Mouse (Mus musculus) midbrain, embryonic 13.5 days (tissue): ENCODE measurements at regions not wholly inside any gene's neighbourhood (a gene's known extent, or its start where the extent isn't known, plus 50 kb on each side); places are given as distances from the start of the nearest gene placed in this dataset.

Source experiments
- ATAC-seq: fragments of 200-750 bp; cut with Nextera tagmentation; 2 replicates; pipeline ENCODE4 v1.8.0; 2017; ENCODE audit warnings: mild to moderate bottlenecking, moderate TSS enrichment, moderate library complexity
- H3K27ac ChIP-seq: fragments of 300-500 bp; sonication (generic); 2 replicates; pipeline ENCODE4 v1.5.1; 2015; ENCODE audit warnings: inconsistent platforms, mild to moderate bottlenecking, moderate library complexity
- H3K27me3 ChIP-seq: fragments of 300-500 bp; sonication (generic); 2 replicates; pipeline ENCODE4 v1.6.1; 2015; ENCODE audit warnings: mild to moderate bottlenecking, inconsistent platforms
- H3K36me3 ChIP-seq: fragments of 300-500 bp; sonication (generic); 2 replicates; pipeline ENCODE4 v1.6.1; 2015; ENCODE audit warnings: mild to moderate bottlenecking, inconsistent platforms
- H3K4me1 ChIP-seq: fragments of 300-500 bp; sonication (generic); replicated peaks from 2 replicates; pipeline ENCODE4 v1.6.1; 2015; ENCODE audit warnings: inconsistent platforms
- H3K4me2 ChIP-seq: fragments of 300-500 bp; sonication (generic); replicated peaks from 2 replicates; pipeline ENCODE4 v1.6.1; 2015; ENCODE audit warnings: moderate library complexity, mild to moderate bottlenecking, inconsistent platforms
- H3K4me3 ChIP-seq: fragments of 300-500 bp; sonication (generic); replicated peaks from 2 replicates; pipeline ENCODE4 v1.5.1; 2015; ENCODE audit warnings: mild to moderate bottlenecking, inconsistent platforms
- H3K9ac ChIP-seq: fragments of 300-500 bp; sonication (generic); replicated peaks from 2 replicates; pipeline ENCODE4 v1.6.1; 2015; ENCODE audit warnings: mild to moderate bottlenecking, inconsistent platforms
- H3K9me3 ChIP-seq: fragments of 300-500 bp; sonication (generic); 2 replicates; pipeline ENCODE4 v1.6.1; 2016; ENCODE audit warnings: mild to moderate bottlenecking, inconsistent platforms
- WGBS: fragments of 180-500 bp; shearing (Covaris S2); methylation state at CpG from one replicate; pipeline ENCODE4 v1.1.7; 2015; 5-methylcytosine and 5-hydroxymethylcytosine counted together

- H3K4me2 ChIP-seq = no peak overlapping the region
- no peak for ATAC-seq
- H3K36me3 ChIP-seq = no peaks in the 10 kb centered on the region
- no peak overlapping the region for H3K27ac ChIP-seq
- no peaks in the 10 kb centered on the region for H3K27me3 ChIP-seq
- H3K4me3 ChIP-seq = no peak overlapping the region
- H3K4me1 ChIP-seq = no peaks in the 10 kb centered on the region
- no peak overlapping the region for H3K9ac ChIP-seq
- no peaks in the 10 kb centered on the region for H3K9me3 ChIP-seq
- WGBS = 73% methylated on average over 2 of the region's 2 CpGs
Measured at GRCm38 (mm10) chr12:39027179-39027578, 248.0 kb downstream of the Etv1 start.

DNA sequence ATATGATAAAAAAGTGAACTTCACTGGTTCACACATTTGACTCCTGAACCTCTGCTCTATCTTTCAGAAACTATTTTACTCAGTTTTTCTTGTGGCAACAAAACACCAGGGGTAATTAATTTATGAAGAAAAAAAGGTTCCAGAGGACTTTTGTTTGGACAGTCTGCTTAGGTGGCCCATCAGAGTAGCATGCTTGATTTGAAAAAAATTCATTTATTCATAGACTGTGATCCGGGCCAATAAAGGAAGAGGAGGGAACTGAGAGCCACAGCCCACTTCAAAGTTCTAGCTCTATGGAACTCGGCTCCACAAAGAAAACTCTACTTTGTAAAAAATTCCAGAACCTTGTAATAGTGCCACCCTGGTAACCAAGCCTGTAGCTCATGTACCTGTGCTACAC is 248.8 kb downstream of the Etv1 start:
- Histone ChIP-seq H3K9me3 (no peaks in the 10 kb centered on the region), H3K27me3 (no peaks in the 10 kb centered on the region), H3K27ac (no peak overlapping the region), H3K4me1 (no peaks in the 10 kb centered on the region), H3K9ac (no peak overlapping the region), H3K4me2 (no peak overlapping the region), H3K4me3 (no peak overlapping the region), H3K36me3 (no peaks in the 10 kb centered on the region)
- WGBS = 40% methylated on average over 2 of the region's 2 CpGs
- ATAC-seq = no peak

- no peaks in the 10 kb centered on the region for H3K27me3 ChIP-seq
- H3K9ac ChIP-seq = no peak overlapping the region
- no peak for ATAC-seq
- H3K4me2 ChIP-seq = no peak overlapping the region
- no peak overlapping the region for H3K27ac ChIP-seq
- 75% methylated on average over 3 of the region's 3 CpGs for WGBS
- no peaks in the 10 kb centered on the region for H3K36me3 ChIP-seq
- H3K4me1 ChIP-seq = no peaks in the 10 kb centered on the region
- no peak overlapping the region for H3K4me3 ChIP-seq
- H3K9me3 ChIP-seq = no peaks in the 10 kb centered on the region
Measured at GRCm38 (mm10) chr12:39033982-39034381, 254.8 kb downstream of the Etv1 start.

GRCm38 (mm10) chr12:39036466-39037037 is 257.4 kb downstream of the Etv1 start:
- ATAC-seq = no peak
- no peaks in the 10 kb centered on the region for H3K36me3 ChIP-seq
- no peaks in the 10 kb centered on the region for H3K27me3 ChIP-seq
- 93% methylated on average over 2 of the region's 2 CpGs for WGBS
- no peak overlapping the region for H3K4me3 ChIP-seq
- no peak overlapping the region for H3K27ac ChIP-seq
- H3K9me3 ChIP-seq = no peaks in the 10 kb centered on the region
- H3K9ac ChIP-seq = no peak overlapping the region
- H3K4me2 ChIP-seq = no peak overlapping the region
- no peaks in the 10 kb centered on the region for H3K4me1 ChIP-seq

GRCm38 (mm10) chr12:39038077-39038476 is 258.9 kb downstream of the Etv1 start:
- Histone ChIP-seq H3K9ac (no peak overlapping the region), H3K4me1 (no peaks in the 10 kb centered on the region), H3K4me3 (no peak overlapping the region), H3K36me3 (no peaks in the 10 kb centered on the region), H3K4me2 (no peak overlapping the region), H3K9me3 (no peaks in the 10 kb centered on the region), H3K27ac (no peak overlapping the region), H3K27me3 (no peaks in the 10 kb centered on the region)
- no peak for ATAC-seq
- WGBS = 84% methylated on average over 3 of the region's 3 CpGs

GRCm38 (mm10) chr12:39038656-39039055 is 259.5 kb downstream of the Etv1 start:
- H3K27ac ChIP-seq = no peak overlapping the region
- 31% methylated on average over 2 of the region's 2 CpGs for WGBS
- H3K9me3 ChIP-seq = no peaks in the 10 kb centered on the region
- no peak for ATAC-seq
- no peaks in the 10 kb centered on the region for H3K27me3 ChIP-seq
- no peaks in the 10 kb centered on the region for H3K4me1 ChIP-seq
- no peak overlapping the region for H3K9ac ChIP-seq
- no peak overlapping the region for H3K4me2 ChIP-seq
- H3K36me3 ChIP-seq = no peaks in the 10 kb centered on the region
- no peak overlapping the region for H3K4me3 ChIP-seq

DNA sequence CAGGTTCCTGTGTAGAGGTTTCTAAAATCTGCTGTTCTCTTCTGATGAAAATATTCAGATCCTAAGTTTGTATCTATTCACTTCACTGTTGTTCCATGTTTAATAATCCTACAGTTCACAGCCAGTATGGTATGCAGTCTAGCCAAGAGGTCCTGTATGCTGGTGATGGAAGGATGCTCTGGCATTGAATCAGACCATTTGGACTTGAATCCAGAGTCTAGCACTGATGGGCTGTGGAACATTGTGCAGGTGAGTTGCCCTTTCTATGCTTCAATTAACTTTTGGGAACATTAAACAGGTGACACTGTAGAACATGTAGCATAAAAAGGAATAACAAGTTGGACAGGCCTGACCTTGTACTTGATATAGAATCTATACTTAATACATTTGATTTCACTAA is 267.9 kb downstream of the Etv1 start:
- Histone ChIP-seq H3K4me2 (no peak overlapping the region), H3K4me3 (no peak overlapping the region), H3K27ac (no peak overlapping the region), H3K36me3 (no peaks in the 10 kb centered on the region), H3K9ac (no peak overlapping the region), H3K4me1 (no peaks in the 10 kb centered on the region; the same call in 1 of the 2 replicates), H3K9me3 (no peaks in the 10 kb centered on the region), H3K27me3 (no peaks in the 10 kb centered on the region)
- ATAC-seq = no peak

GRCm38 (mm10) chr12:39048441-39048840 is 269.3 kb downstream of the Etv1 start:
- Histone ChIP-seq H3K27ac (no peak overlapping the region), H3K9me3 (no peaks in the 10 kb centered on the region), H3K9ac (no peak overlapping the region), H3K4me1 (no peaks in the 10 kb centered on the region; the same call in 1 of the 2 replicates), H3K36me3 (no peaks in the 10 kb centered on the region), H3K4me2 (no peak overlapping the region), H3K27me3 (no peaks in the 10 kb centered on the region), H3K4me3 (no peak overlapping the region)
- WGBS = 53% methylated on average over 6 of the region's 6 CpGs
- no peak for ATAC-seq

DNA sequence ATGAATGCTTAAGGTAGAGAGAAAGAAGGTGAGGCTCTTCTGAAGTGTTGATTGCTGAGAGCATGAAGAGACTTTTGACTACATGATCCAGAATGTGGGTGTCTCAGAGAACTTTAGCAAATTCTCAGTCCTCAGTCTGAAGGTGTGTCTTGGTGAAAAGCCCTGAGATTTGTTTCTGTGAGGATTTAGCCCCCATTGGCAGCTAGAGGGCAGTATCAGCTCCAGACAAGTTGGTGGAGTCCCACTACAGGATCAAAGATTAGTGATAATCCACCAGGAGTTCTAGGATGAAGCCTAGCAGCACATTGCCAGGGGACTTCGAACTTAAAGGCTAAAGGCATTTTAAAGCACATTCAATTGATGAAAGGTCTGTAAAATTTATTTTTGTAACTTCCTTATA is 269.8 kb downstream of the Etv1 start:
- 86% methylated on average over 1 of the region's 1 CpGs for WGBS
- Histone ChIP-seq H3K4me1 (no peaks in the 10 kb centered on the region; the same call in 1 of the 2 replicates), H3K9ac (no peak overlapping the region), H3K4me2 (no peak overlapping the region), H3K4me3 (no peak overlapping the region), H3K27ac (no peak overlapping the region), H3K9me3 (no peaks in the 10 kb centered on the region), H3K27me3 (no peaks in the 10 kb centered on the region), H3K36me3 (no peaks in the 10 kb centered on the region)
- ATAC-seq = no peak

DNA sequence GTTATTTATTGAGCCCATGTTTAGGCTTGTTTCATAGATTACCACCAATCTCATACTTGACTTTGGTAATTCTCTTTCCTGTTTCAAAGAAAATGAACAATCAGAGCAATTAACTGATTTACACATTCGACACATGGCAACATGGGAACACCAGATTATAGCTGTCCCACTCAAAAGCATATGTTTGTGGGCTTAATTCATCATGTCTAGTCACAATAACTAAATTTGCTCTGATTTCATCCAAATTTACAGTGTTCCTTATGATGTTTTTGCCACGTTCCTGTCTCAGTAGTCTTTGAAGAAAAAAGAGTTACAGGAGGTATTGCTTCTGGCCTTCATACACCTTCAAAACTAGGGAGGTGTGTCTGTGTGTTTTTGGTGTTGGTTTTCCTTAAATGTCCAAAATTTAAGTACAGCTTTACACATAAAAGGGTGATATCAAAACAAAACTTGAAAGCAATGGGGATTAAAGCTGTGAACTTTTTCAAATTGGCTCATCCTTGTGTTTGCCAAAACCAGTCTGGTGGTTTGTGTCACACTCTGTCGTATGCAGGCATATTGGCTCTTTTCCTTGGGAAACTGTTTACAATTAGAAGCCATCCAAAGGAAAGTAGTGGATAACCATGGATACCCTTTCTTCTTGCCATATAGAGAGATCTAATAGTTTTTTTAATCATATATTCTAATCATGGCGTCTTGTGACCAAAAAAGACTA is 291.3 kb downstream of the Etv1 start:
- Histone ChIP-seq H3K4me2 (no peak overlapping the region), H3K4me1 (no peaks in the 10 kb centered on the region), H3K27me3 (no peaks in the 10 kb centered on the region), H3K36me3 (no peaks in the 10 kb centered on the region), H3K4me3 (no peak overlapping the region), H3K27ac (no peak overlapping the region), H3K9ac (no peak overlapping the region), H3K9me3 (no peaks in the 10 kb centered on the region)
- no peak for ATAC-seq
- 86% methylated on average over 4 of the region's 4 CpGs for WGBS

DNA sequence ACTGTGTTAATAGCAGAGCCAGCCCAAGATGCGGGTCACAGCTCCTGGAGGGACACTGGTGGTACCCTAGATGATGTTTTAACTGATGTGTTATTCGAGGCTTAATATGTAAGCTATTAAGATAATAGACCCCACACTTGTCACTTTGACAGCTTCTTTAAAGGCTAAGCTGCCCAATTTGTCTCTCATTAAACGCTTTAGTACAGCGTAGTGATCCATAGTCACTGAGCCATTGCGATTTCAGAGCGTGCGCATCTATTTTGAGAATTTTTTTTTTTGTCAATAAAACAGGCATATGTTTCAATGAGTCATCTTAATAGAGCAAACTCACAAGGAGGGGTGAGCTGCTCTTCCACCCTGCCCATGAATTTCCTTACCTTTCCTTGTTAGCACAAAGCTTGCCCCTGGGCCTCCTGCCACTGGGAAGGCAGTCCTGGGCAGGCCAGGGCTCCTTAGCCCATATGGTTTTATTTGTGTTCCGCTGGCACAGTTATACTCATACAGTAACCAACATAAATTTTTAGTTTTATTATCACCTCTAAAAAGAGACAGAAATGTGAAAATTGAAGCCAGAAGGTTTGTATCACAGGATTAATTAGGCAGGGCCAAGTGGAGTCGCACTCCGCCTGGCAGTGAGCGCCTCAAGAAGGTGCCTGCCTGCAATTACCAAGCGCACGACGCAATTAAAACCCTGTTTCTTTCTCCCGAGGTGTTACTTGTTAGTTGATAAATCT is 294.3 kb downstream of the Etv1 start:
- H3K9ac ChIP-seq = no peak overlapping the region
- no peaks in the 10 kb centered on the region for H3K4me1 ChIP-seq
- no peaks in the 10 kb centered on the region for H3K27me3 ChIP-seq
- H3K27ac ChIP-seq = no peak overlapping the region
- no peaks in the 10 kb centered on the region for H3K9me3 ChIP-seq
- ATAC-seq = peak; percentile 71
- no peak overlapping the region for H3K4me3 ChIP-seq
- H3K4me2 ChIP-seq = no peak overlapping the region
- 74% methylated on average over 15 of the region's 15 CpGs for WGBS
- no peaks in the 10 kb centered on the region for H3K36me3 ChIP-seq

- no peaks in the 10 kb centered on the region for H3K9me3 ChIP-seq
- H3K9ac ChIP-seq = no peak overlapping the region
- no peak overlapping the region for H3K4me3 ChIP-seq
- no peak for ATAC-seq
- no peak overlapping the region for H3K27ac ChIP-seq
- WGBS = 90% methylated on average over 4 of the region's 4 CpGs
- no peaks in the 10 kb centered on the region for H3K4me1 ChIP-seq
- no peak overlapping the region for H3K4me2 ChIP-seq
- H3K27me3 ChIP-seq = no peaks in the 10 kb centered on the region
- no peaks in the 10 kb centered on the region for H3K36me3 ChIP-seq
Measured at GRCm38 (mm10) chr12:39086285-39086684, 307.1 kb downstream of the Etv1 start.
